In genomic region chr11:96861446-96861845, GRCm38 (mm10) we compare ENCODE assay signal across 8 mouse cellular contexts. TPM values are rescaled to one million over a fixed set of nuclear protein-coding genes. Genes with fewer than 3 reads are reported as not detected.
DNase-seq lines count a peak whose midpoint lies in the region; ATAC-seq and TF ChIP-seq lines count a peak whose summit lies in the region.

No protein-coding gene starts in this region.

- H3K9ac ChIP-seq in lung, postnatal 0 days (replicated peaks; ENCODE audit: low read depth), result no peak overlapping the region
- H3K9ac ChIP-seq in stomach, embryonic 15.5 days, result 0 out of 2 replicates have a peak overlapping the region, but pooled peaks have one; percentile 6

- 1% methylated on average over 20 of the region's 20 CpGs for WGBS in lung, postnatal 0 days
- 1% methylated on average over 20 of the region's 20 CpGs for WGBS in stomach, embryonic 15.5 days

- no peaks in the 10 kb centered on the region for H3K27me3 ChIP-seq in lung, postnatal 0 days (replicated peaks; ENCODE audit: insufficient read depth, low read length)
- H3K27me3 ChIP-seq in stomach, embryonic 15.5 days (replicated peaks), result no peaks in the 10 kb centered on the region

- intact Hi-C loops in left cerebral cortex, adult 2 months (cut with DNase I), result loop anchor here (2.0 to 10.0 kb wide), 6 partner anchors 39 to 717 kb away; partner anchors contain the start of genes Cbx1 and Scrn2
- intact Hi-C loops in left cerebral cortex, postnatal 36 days (cut with DNase I), result loop anchor here (2.0 to 10.0 kb wide), 4 partner anchors 84 to 583 kb away; partner anchors contain the start of gene Snx11

- no peak for TF ChIP-seq POLR2A in brain, embryonic 14.5 days (IDR thresholded peaks at IDR 0.05; ENCODE audit: borderline replicate concordance, extremely low read depth, insufficient read depth, insufficient read length, poor library complexity, severe bottlenecking)

- no peak for TF ChIP-seq EP300 in lung, postnatal 0 days (IDR thresholded peaks at IDR 0.05)

- no peak; the same call in none of the 2 replicates for TF ChIP-seq CTCF in left cerebral cortex, adult 2 months (IDR thresholded peaks at IDR 0.05)
- no peak for TF ChIP-seq CTCF in brain, embryonic 14.5 days (IDR thresholded peaks at IDR 0.05; ENCODE audit: borderline replicate concordance, extremely low read depth, insufficient read depth, insufficient read length)
- no peak for TF ChIP-seq CTCF in lung, postnatal 0 days (IDR thresholded peaks at IDR 0.05)

- DNase-seq in left cerebral cortex, adult 2 months (ENCODE audit: extremely low spot score in 1 of 2, low spot score in 2 of 2), result no peak
- DNase-seq in left cerebral cortex, postnatal 36 days (ENCODE audit: low spot score in 2 of 2), result no peak
- DNase-seq in brain, embryonic 14.5 days (ENCODE audit: low read depth), result peak; percentile 39
- DNase-seq in heart, adult 18-20 months, result peak; percentile 81 to 85
- DNase-seq in kidney, adult 8-10 months, result peak; percentile 54 to 62
- peak; percentile 73 for DNase-seq in lung, postnatal 0 days (ENCODE audit: low spot score)
- no peak for DNase-seq in layer of hippocampus, adult 9-10 months (ENCODE audit: low spot score)

- peaks cover 5% of the 10 kb centered on the region; the same call in 1 of the 2 replicates for H3K4me1 ChIP-seq in lung, postnatal 0 days (ENCODE audit: insufficient read depth, low read depth, low read length)
- H3K4me1 ChIP-seq in stomach, embryonic 15.5 days, result peaks cover 18% of the 10 kb centered on the region

- peak; percentile 27 for ATAC-seq in lung, postnatal 0 days
- peak; percentile 8; the same call in 1 of the 2 replicates for ATAC-seq in stomach, embryonic 15.5 days (ENCODE audit: insufficient read depth, low FRiP score, low read depth)

- no peaks in the 10 kb centered on the region for H3K36me3 ChIP-seq in lung, postnatal 0 days (ENCODE audit: insufficient read depth, low read length)
- H3K36me3 ChIP-seq in stomach, embryonic 15.5 days, result no peaks in the 10 kb centered on the region

- no peaks in the 10 kb centered on the region for H3K9me3 ChIP-seq in lung, postnatal 0 days (ENCODE audit: low read length)
- H3K9me3 ChIP-seq in stomach, embryonic 15.5 days, result no peaks in the 10 kb centered on the region

- peak overlapping the region; percentile 50 for H3K4me3 ChIP-seq in left cerebral cortex, adult 2 months
- H3K4me3 ChIP-seq in lung, postnatal 0 days (ENCODE audit: low read depth, low read length), result peak overlapping the region; percentile 27
- H3K4me3 ChIP-seq in stomach, embryonic 15.5 days (replicated peaks), result peak overlapping the region; percentile 49

- peak overlapping the region; percentile 54 for H3K4me2 ChIP-seq in lung, postnatal 0 days (replicated peaks; ENCODE audit: low read depth, low read length)
- H3K4me2 ChIP-seq in stomach, embryonic 15.5 days, result peak overlapping the region; percentile 80

- peak overlapping the region; percentile 83 for H3K27ac ChIP-seq in left cerebral cortex, adult 2 months
- peak overlapping the region; percentile 32; the same call in 1 of the 2 replicates for H3K27ac ChIP-seq in lung, postnatal 0 days (ENCODE audit: low read length)
- H3K27ac ChIP-seq in stomach, embryonic 15.5 days, result peak overlapping the region; percentile 45; the same call in 1 of the 2 replicates

RNA-seq across cellular contexts. Expression of gene Copz2, which starts 11.8 kb away (rescaled TPM):
- total RNA-seq in left cerebral cortex, adult 2 months (2021), result 1 to 10 TPM; 4.8 to 5.0 TPM
- total RNA-seq in left cerebral cortex, postnatal 36 days (2021), result 1 to 10 TPM; 4.5 to 5.0 TPM
- 9.3 and 15.8 TPM in 2 replicates for polyA plus RNA-seq in brain, embryonic 14.5 days (2012; rRNA removed)
- total RNA-seq in heart, adult 18-20 months (2021), result 10 to 100 TPM; 35.5 to 37.3 TPM
- 105 and 110 TPM in 2 replicates for polyA plus RNA-seq in lung, postnatal 0 days (2015; fragmentation: Nextera tagmentation; extraction: Ambion mirVana)
- polyA plus RNA-seq in stomach, embryonic 15.5 days (2015; fragmentation: Nextera tagmentation; extraction: Ambion mirVana), result 124 and 125 TPM in 2 replicates

RNA-seq across cellular contexts. Expression of gene Nfe2l1, which starts 31.7 kb away (rescaled TPM):
- 100 to 1,000 TPM; 281 to 290 TPM for total RNA-seq in left cerebral cortex, adult 2 months (2021)
- 100 to 1,000 TPM; 262 to 282 TPM for total RNA-seq in left cerebral cortex, postnatal 36 days (2021)
- polyA plus RNA-seq in brain, embryonic 14.5 days (2012; rRNA removed), result 89.1 and 102 TPM in 2 replicates
- 100 to 1,000 TPM; 458 to 487 TPM for total RNA-seq in heart, adult 18-20 months (2021)
- 51.8 and 54.5 TPM in 2 replicates for polyA plus RNA-seq in lung, postnatal 0 days (2015; fragmentation: Nextera tagmentation; extraction: Ambion mirVana)
- polyA plus RNA-seq in stomach, embryonic 15.5 days (2015; fragmentation: Nextera tagmentation; extraction: Ambion mirVana), result 52.6 and 54.1 TPM in 2 replicates

RNA-seq across cellular contexts. Expression of gene Cdk5rap3, which starts 54.9 kb away (rescaled TPM):
- 10 to 100 TPM; 28.6 to 30.0 TPM for total RNA-seq in left cerebral cortex, adult 2 months (2021)
- total RNA-seq in left cerebral cortex, postnatal 36 days (2021), result 10 to 100 TPM; 30.3 to 31.5 TPM
- 71.6 and 83.7 TPM in 2 replicates for polyA plus RNA-seq in brain, embryonic 14.5 days (2012; rRNA removed)
- total RNA-seq in heart, adult 18-20 months (2021), result 10 to 100 TPM; 23.4 to 25.1 TPM
- 46.4 and 48.0 TPM in 2 replicates for polyA plus RNA-seq in lung, postnatal 0 days (2015; fragmentation: Nextera tagmentation; extraction: Ambion mirVana)
- 67.2 and 76.5 TPM in 2 replicates for polyA plus RNA-seq in stomach, embryonic 15.5 days (2015; fragmentation: Nextera tagmentation; extraction: Ambion mirVana)

Comparison
In these comparisons a context has a peak if more than half of its experiments do, and no peak if none do; other contexts are left out.
1. DNase-seq: peak in brain, embryonic 14.5 days (single experiment), heart, adult 18-20 months (2 of 2), kidney, adult 8-10 months (2 of 2) and lung, postnatal 0 days (single experiment); none in left cerebral cortex, adult 2 months (0 of 2), left cerebral cortex, postnatal 36 days (0 of 2) and layer of hippocampus, adult 9-10 months (single experiment).
2. H3K27ac ChIP-seq: peak in every context shown above with its lines; median percentile 83 in left cerebral cortex, adult 2 months; 45 in stomach, embryonic 15.5 days; 32 in lung, postnatal 0 days.
3. RNA of gene Copz2, which starts 11.8 kb away (total RNA-seq): 35.5 to 37.3 TPM in heart, adult 18-20 months; 4.5 to 5.0 TPM in left cerebral cortex, postnatal 36 days and 4.8 to 5.0 TPM in left cerebral cortex, adult 2 months; every median in the first group is over 4 times any median in the second.
4. Peak in every context shown above with its lines, with median percentiles within 50 percentile points of each other: H3K4me3 ChIP-seq.